Mouse (Mus musculus) CH12.LX (cell line): ENCODE results near the gene Tent5a. TPM values are rescaled to one million over a fixed set of nuclear protein-coding genes. Genes with fewer than 3 reads are reported as not detected.

ENCODE experiments used
- DNase-seq: peaks from one replicate; pipeline ENCODE4 v3.0.0-alpha.2; 2013; ENCODE audit errors: extremely low read depth
- H3K27ac ChIP-seq: 2 replicates; pipeline ENCODE4 v1.5.1; 2012; ENCODE audit warnings: low read depth, mild to moderate bottlenecking, control low read depth, moderate library complexity; ENCODE audit not compliant: insufficient read depth
- H3K27me3 ChIP-seq: replicated peaks from 2 replicates; pipeline ENCODE3; 2012; ENCODE audit warnings: inconsistent platforms
- H3K36me3 ChIP-seq, 2 experiments: replicated peaks in 1 of 2; 2 replicates each; pipeline versions ENCODE3 to v1.6.1; 2012; ENCODE audit warnings: inconsistent platforms in 1 of 2, low read length in 1 of 2, mild to moderate bottlenecking in 1 of 2, mixed read lengths in 1 of 2, moderate library complexity in 1 of 2; ENCODE audit not compliant: control insufficient read depth in 1 of 2, insufficient read depth in 1 of 2
- H3K4me1 ChIP-seq, 2 experiments: 2 replicates each; pipeline ENCODE4 v1.6.1; 2012; ENCODE audit warnings: inconsistent platforms in 1 of 2, moderate library complexity in 1 of 2; ENCODE audit not compliant: insufficient read depth in 2 of 2, control insufficient read depth in 1 of 2
- H3K4me2 ChIP-seq: 2 replicates; pipeline ENCODE4 v1.6.1; 2012; ENCODE audit warnings: low read depth, mild to moderate bottlenecking, control low read depth; ENCODE audit not compliant: poor library complexity, insufficient read depth, severe bottlenecking
- H3K4me3 ChIP-seq, 3 experiments: fragments of 150-350 bp in 1 of 3; sonication (generic) in 1 of 3; replicated peaks in 1 of 3; 2 replicates each; pipeline versions ENCODE3 to v1.5.1; 2011 to 2012; ENCODE audit warnings: low read depth in 2 of 3, low read length in 2 of 3, mild to moderate bottlenecking in 2 of 3, moderate library complexity in 2 of 3, control low read depth in 1 of 3, improper control_type of control experiment in 1 of 3, inconsistent platforms in 1 of 3, mixed read lengths in 1 of 3; ENCODE audit not compliant: poor library complexity in 1 of 3
- H3K79me2 ChIP-seq: replicated peaks from 2 replicates; pipeline ENCODE4 v1.6.1; 2012; ENCODE audit warnings: mild to moderate bottlenecking, moderate library complexity; ENCODE audit not compliant: control insufficient read depth, poor library complexity, insufficient read depth, severe bottlenecking; ENCODE audit errors: extremely low read depth
- H3K9ac ChIP-seq: 2 replicates; pipeline ENCODE4 v1.6.1; 2012; ENCODE audit warnings: low read depth, mild to moderate bottlenecking, control low read depth, moderate library complexity; ENCODE audit not compliant: insufficient read depth
- H3K9me3 ChIP-seq: replicated peaks from 2 replicates; pipeline ENCODE3; 2012; ENCODE audit warnings: low read length, inconsistent platforms, mixed read lengths
- BHLHE40 ChIP-seq: IDR thresholded peaks from 2 replicates; pipeline ENCODE4 v1.6.1; 2011; ENCODE audit warnings: mild to moderate bottlenecking, low read depth, low read length, improper control_type of control experiment
- CHD2 ChIP-seq: IDR thresholded peaks from 2 replicates; pipeline ENCODE4 v1.6.1; 2011; ENCODE audit warnings: low read length, improper control_type of control experiment
- E2F4 ChIP-seq: IDR thresholded peaks from 2 replicates; pipeline ENCODE4 v1.6.1; 2011; ENCODE audit warnings: low read depth, low read length, improper control_type of control experiment; ENCODE audit not compliant: insufficient replicate concordance
- ELF1 ChIP-seq: IDR thresholded peaks from 2 replicates; pipeline ENCODE4 v1.6.1; 2014; ENCODE audit warnings: low read depth, mild to moderate bottlenecking, inconsistent platforms, low read length, improper control_type of control experiment
- EP300 ChIP-seq: IDR thresholded peaks from 2 replicates; pipeline ENCODE4 v1.6.1; 2011; ENCODE audit warnings: low read length, improper control_type of control experiment
- GABPA ChIP-seq: IDR thresholded peaks from 2 replicates; pipeline ENCODE4 v1.6.1; 2012; ENCODE audit warnings: low read depth, low read length, improper control_type of control experiment, inconsistent platforms; ENCODE audit not compliant: insufficient replicate concordance
- JUN ChIP-seq: IDR thresholded peaks from 2 replicates; pipeline ENCODE4 v1.6.1; 2011; ENCODE audit warnings: low read depth, mild to moderate bottlenecking, low read length, improper control_type of control experiment, moderate library complexity; ENCODE audit not compliant: insufficient read depth
- JUND ChIP-seq: conservative IDR thresholded peaks from 2 replicates; pipeline ENCODE4 v1.6.1; 2011; ENCODE audit warnings: low read depth, low read length, improper control_type of control experiment
- MAX ChIP-seq: IDR thresholded peaks from 2 replicates; pipeline ENCODE4 v1.6.1; 2011; ENCODE audit warnings: low read length, improper control_type of control experiment
- MAZ ChIP-seq: IDR thresholded peaks from 2 replicates; pipeline ENCODE4 v1.6.1; 2012; ENCODE audit warnings: low read depth, mild to moderate bottlenecking, inconsistent platforms, low read length, improper control_type of control experiment, moderate library complexity
- MEF2A ChIP-seq: IDR thresholded peaks from 2 replicates; pipeline ENCODE4 v1.6.1; 2014; ENCODE audit warnings: low read depth, mild to moderate bottlenecking, inconsistent platforms, low read length, improper control_type of control experiment, borderline replicate concordance
- MXI1 ChIP-seq: IDR thresholded peaks from 2 replicates; pipeline ENCODE4 v1.6.1; 2011; ENCODE audit warnings: mild to moderate bottlenecking, low read depth, low read length, improper control_type of control experiment
- NRF1 ChIP-seq: IDR thresholded peaks from 2 replicates; pipeline ENCODE4 v1.6.1; 2014; ENCODE audit warnings: low read depth, mild to moderate bottlenecking, inconsistent platforms, low read length, improper control_type of control experiment, moderate library complexity
- POLR2A ChIP-seq: IDR thresholded peaks from 2 replicates; pipeline ENCODE4 v1.6.1; 2011; ENCODE audit warnings: low read depth, mild to moderate bottlenecking, improper control_type of control experiment, low read length
- RCOR1 ChIP-seq: conservative IDR thresholded peaks from 2 replicates; pipeline ENCODE4 v1.6.1; 2012; ENCODE audit warnings: low read depth, mild to moderate bottlenecking, inconsistent platforms, low read length, improper control_type of control experiment
- SIN3A ChIP-seq: IDR thresholded peaks from 2 replicates; pipeline ENCODE4 v1.6.1; 2012; ENCODE audit warnings: low read length, improper control_type of control experiment, inconsistent platforms
- TBP ChIP-seq: conservative IDR thresholded peaks from 2 replicates; pipeline ENCODE4 v1.6.1; 2011; ENCODE audit warnings: low read depth, low read length, improper control_type of control experiment
- UBTF ChIP-seq: IDR thresholded peaks from 2 replicates; pipeline ENCODE4 v1.6.1; 2012; ENCODE audit warnings: low read depth, mild to moderate bottlenecking, inconsistent platforms, low read length, improper control_type of control experiment, moderate library complexity
- USF2 ChIP-seq: conservative IDR thresholded peaks from 2 replicates; pipeline ENCODE4 v1.6.1; 2011; ENCODE audit warnings: low read depth, low read length, improper control_type of control experiment
- ZC3H11A ChIP-seq: IDR thresholded peaks from 2 replicates; pipeline ENCODE4 v1.6.1; 2012; ENCODE audit warnings: low read depth, mild to moderate bottlenecking, inconsistent platforms, low read length, improper control_type of control experiment
- ZNF384 ChIP-seq: IDR thresholded peaks from 2 replicates; pipeline ENCODE4 v1.6.1; 2012; ENCODE audit warnings: low read depth, low read length, improper control_type of control experiment, inconsistent platforms
- dilution Hi-C: fragments of 300-500 bp; cut with MboI; formaldehyde crosslinking; loops from 2 replicates; pipeline ENCODE4 v1.14.3; 2020; ENCODE audit warnings: low sequenced_read_pairs; ENCODE audit not compliant: extremely low pct_unique_long_range_greater_than_20kb, extremely low pct_ligation_motif_present
- in situ Hi-C: fragments of 300-500 bp; cut with MboI; formaldehyde crosslinking; loops from 3 replicates; pipeline ENCODE4 v1.14.3; 2019; ENCODE audit warnings: low sequenced_read_pairs, low pct_ligation_motif_present, low pct_unique_long_range_greater_than_20kb, mixed read lengths
- polyA plus RNA-seq: library from polyadenylated mRNA; unstranded; fragments of >175 nt; gene quantifications from 2 replicates; pipeline ENCODE4 v1.2.1, GENCODE M21; 2012; ENCODE audit warnings: low read depth; ENCODE audit not compliant: insufficient read length
- total RNA-seq, 2 experiments: library from RNA; depleted of rRNA; stranded (reverse); fragments of 300-350 nt in 1 of 2; fragments of >200 nt in 1 of 2; gene quantifications; 2 replicates each; pipeline ENCODE4 v1.2.3; 2012 to 2014

Tent5a gene
- total and polyA plus RNA-seq, 3 experiments, result 1.2 to 2.6 (median 1.6) TPM

DNA sequence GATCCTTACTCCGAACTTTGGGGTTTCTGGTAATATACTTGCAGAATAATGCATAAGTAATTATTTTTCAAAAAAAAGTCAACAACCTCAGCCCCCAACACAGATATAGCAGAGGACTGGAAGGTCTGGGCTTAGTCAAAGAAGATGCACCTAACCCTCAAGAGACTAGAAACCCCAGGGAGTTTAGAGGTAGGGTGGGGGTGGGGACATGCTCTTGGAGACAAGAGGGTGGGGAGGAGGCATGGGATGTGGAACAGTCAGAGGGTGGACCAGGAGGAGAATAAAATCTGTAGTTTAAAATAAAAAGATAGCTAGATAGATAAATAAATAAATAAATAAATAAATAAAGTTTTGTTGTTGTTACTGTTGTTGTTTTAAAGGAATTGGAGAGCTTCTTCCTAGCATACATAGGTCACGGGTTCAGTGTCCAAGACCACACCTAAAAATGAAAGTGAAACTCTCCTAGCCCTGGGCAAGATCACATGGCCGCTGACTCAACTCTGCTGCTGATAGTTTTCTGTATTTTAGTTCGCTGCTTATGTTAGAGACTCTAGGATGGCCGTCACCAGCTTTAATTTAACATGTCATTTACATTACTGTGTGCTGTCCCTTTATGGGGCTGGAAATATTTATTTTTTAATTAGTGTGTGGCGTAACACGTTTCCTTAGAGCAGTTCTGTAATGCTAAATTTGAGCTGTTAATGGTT is 30.2 kb upstream of the Tent5a start (continued):
- TF ChIP-seq TBP (peak; percentile 56; the same call in 1 of the 2 replicates), E2F4 (0 out of 2 replicates have a peak, but pooled peaks have one; percentile 26), GABPA (no peak), MEF2A (peak; percentile 82), UBTF (no peak), POLR2A (0 out of 2 replicates have a peak, but pooled peaks have one; percentile 54), SIN3A (peak; percentile 61), MAZ (peak; percentile 76), MAX (peak; percentile 91), JUN (peak; percentile 75), BHLHE40 (peak; percentile 89), USF2 (peak; percentile 68), JUND (peak; percentile 70)

DNA sequence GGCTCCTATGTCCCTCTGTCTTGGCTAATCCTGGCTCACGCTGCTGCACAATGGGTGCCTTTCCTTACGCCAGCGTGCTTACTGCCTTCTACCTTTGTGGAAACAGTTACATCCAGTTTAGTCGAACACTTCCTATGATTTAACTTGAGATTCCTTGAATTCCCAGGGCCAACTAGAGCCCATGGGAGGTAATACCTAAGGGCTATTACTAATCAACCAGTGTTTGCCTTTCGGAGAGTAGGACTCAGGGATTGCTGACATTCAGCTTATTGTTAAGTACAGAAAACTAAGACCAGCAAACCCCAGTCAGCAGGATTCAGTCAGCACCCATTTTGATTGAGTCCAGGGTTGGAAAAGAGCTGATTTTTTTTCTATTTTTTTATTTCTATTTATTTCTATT is 28.4 kb upstream of the Tent5a start:
- Histone ChIP-seq H3K4me2 (no peak overlapping the region), H3K36me3 (no peaks in the 10 kb centered on the region), H3K9me3 (no peaks in the 10 kb centered on the region), H3K4me1 (peaks cover 10 to 11% of the 10 kb centered on the region in 2 experiments; a peak in 3 of 4 replicates), H3K9ac (no peak overlapping the region), H3K4me3 (no peak overlapping the region), H3K79me2 (no peaks in the 10 kb centered on the region)
- dilution Hi-C loops, result no loop called here
- in situ Hi-C loops, result no loop called here
- DNase-seq, result no peak
- TF ChIP-seq ELF1 (no peak), MAZ (no peak), TBP (no peak), USF2 (no peak), SIN3A (no peak), MEF2A (no peak), MAX (no peak), RCOR1 (no peak), MXI1 (no peak), ZNF384 (no peak), CHD2 (no peak), NRF1 (no peak), EP300 (no peak), ZC3H11A (no peak)
- TF ChIP-seq, all 38 proteins: peak for 0
- Histone ChIP-seq H3K27ac (no peak overlapping the region), H3K27me3 (no peaks in the 10 kb centered on the region)
